Mouse (Mus musculus) liver, postnatal 0 days (tissue): Measurements from ENCODE around the gene Tbc1d1.

Experiments used
- CTCF ChIP-seq: sonication (generic); IDR thresholded peaks from 2 replicates; pipeline ENCODE4 v1.5.1; 2016; ENCODE audit warnings: antibody characterized with exemption, low read depth
- EP300 ChIP-seq: IDR thresholded peaks from 2 replicates; pipeline ENCODE4 v1.6.1; 2016; ENCODE audit warnings: antibody characterized with exemption, low read depth, mild to moderate bottlenecking

GRCm38 (mm10) chr5:64345181-64345735, 189.2 kb downstream of the Tbc1d1 start:
- TF ChIP-seq CTCF (no peak), EP300 (peak; percentile 71; the same call in 1 of the 2 replicates)
